Mouse (Mus musculus): Measurements from ENCODE around the gene Prpf19. TPM values are rescaled to one million over a fixed set of nuclear protein-coding genes. Genes with fewer than 3 reads are reported as not detected.

The Prpf19 gene
- polyA plus RNA-seq, 1 experiment: 86.2 TPM

- TF ChIP-seq CTCF (IDR thresholded peaks at IDR 0.05; ENCODE audit: control insufficient read depth, insufficient read depth, insufficient replicate concordance, low read depth, low read length) (no peak), POLR2A (IDR thresholded peaks at IDR 0.05; ENCODE audit: control insufficient read depth, low read depth, low read length) (no peak)
- no peaks in the 10 kb centered on the region for H3K36me3 ChIP-seq (ENCODE audit: control insufficient read depth, insufficient read depth, low read length)
- H3K4me3 ChIP-seq (ENCODE audit: control insufficient read depth, low read depth, low read length): no peak overlapping the region
- H3K27me3 ChIP-seq (ENCODE audit: control insufficient read depth, insufficient read depth, low read length): no peaks in the 10 kb centered on the region
- H3K4me1 ChIP-seq (ENCODE audit: control insufficient read depth, insufficient read depth, low read length): peaks cover 5% of the 10 kb centered on the region
- no peak overlapping the region for H3K27ac ChIP-seq (ENCODE audit: control insufficient read depth, insufficient read depth, low read depth, low read length)
Measured at GRCm38 (mm10) chr19:10921058-10921457, 26.0 kb downstream of the Prpf19 start.

- Histone ChIP-seq H3K36me3 (ENCODE audit: control insufficient read depth, insufficient read depth, low read length) (no peaks in the 10 kb centered on the region), H3K4me1 (ENCODE audit: control insufficient read depth, insufficient read depth, low read length) (no peaks in the 10 kb centered on the region), H3K27ac (ENCODE audit: control insufficient read depth, insufficient read depth, low read depth, low read length) (no peak overlapping the region), H3K27me3 (ENCODE audit: control insufficient read depth, insufficient read depth, low read length) (no peaks in the 10 kb centered on the region), H3K4me3 (ENCODE audit: control insufficient read depth, low read depth, low read length) (no peak overlapping the region)
- no peak for TF ChIP-seq POLR2A (IDR thresholded peaks at IDR 0.05; ENCODE audit: control insufficient read depth, low read depth, low read length)
- no peak for TF ChIP-seq CTCF (IDR thresholded peaks at IDR 0.05; ENCODE audit: control insufficient read depth, insufficient read depth, insufficient replicate concordance, low read depth, low read length)
Measured at GRCm38 (mm10) chr19:10924220-10924619, 29.2 kb downstream of the Prpf19 start.

GRCm38 (mm10) chr19:10926123-10926621, 31.1 kb downstream of the Prpf19 start:
- Histone ChIP-seq H3K4me3 (ENCODE audit: control insufficient read depth, low read depth, low read length) (no peak overlapping the region), H3K27me3 (ENCODE audit: control insufficient read depth, insufficient read depth, low read length) (no peaks in the 10 kb centered on the region), H3K27ac (ENCODE audit: control insufficient read depth, insufficient read depth, low read depth, low read length) (no peak overlapping the region), H3K4me1 (ENCODE audit: control insufficient read depth, insufficient read depth, low read length) (no peaks in the 10 kb centered on the region), H3K36me3 (ENCODE audit: control insufficient read depth, insufficient read depth, low read length) (no peaks in the 10 kb centered on the region)
- no peak for TF ChIP-seq CTCF (IDR thresholded peaks at IDR 0.05; ENCODE audit: control insufficient read depth, insufficient read depth, insufficient replicate concordance, low read depth, low read length)

DNA sequence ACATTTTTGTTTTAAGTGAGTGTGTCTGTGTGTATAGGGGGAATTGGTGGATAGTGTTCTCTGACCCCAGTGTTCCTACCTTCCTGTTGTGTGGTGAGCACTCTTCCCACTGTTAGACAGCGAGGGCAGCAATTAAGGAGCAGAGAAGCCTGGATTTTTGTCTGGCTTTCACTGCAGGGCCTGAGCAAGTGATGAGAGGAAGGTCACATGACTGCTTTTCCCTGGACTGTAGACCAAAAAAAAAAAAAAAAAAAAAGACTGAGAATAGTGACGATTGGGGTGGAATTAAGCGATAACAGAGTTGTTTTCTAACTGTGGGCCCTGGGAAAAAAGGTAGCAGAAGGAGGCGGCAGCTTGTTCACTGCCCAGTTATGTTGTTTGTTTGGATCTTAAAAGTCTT, 31.6 kb downstream of the Prpf19 start:
- Histone ChIP-seq H3K27ac (ENCODE audit: control insufficient read depth, insufficient read depth, low read depth, low read length) (no peak overlapping the region), H3K4me1 (ENCODE audit: control insufficient read depth, insufficient read depth, low read length) (no peaks in the 10 kb centered on the region), H3K36me3 (ENCODE audit: control insufficient read depth, insufficient read depth, low read length) (no peaks in the 10 kb centered on the region), H3K4me3 (ENCODE audit: control insufficient read depth, low read depth, low read length) (no peak overlapping the region), H3K27me3 (ENCODE audit: control insufficient read depth, insufficient read depth, low read length) (no peaks in the 10 kb centered on the region)
- TF ChIP-seq CTCF (IDR thresholded peaks at IDR 0.05; ENCODE audit: control insufficient read depth, insufficient read depth, insufficient replicate concordance, low read depth, low read length) (no peak), POLR2A (IDR thresholded peaks at IDR 0.05; ENCODE audit: control insufficient read depth, low read depth, low read length) (no peak)

DNA sequence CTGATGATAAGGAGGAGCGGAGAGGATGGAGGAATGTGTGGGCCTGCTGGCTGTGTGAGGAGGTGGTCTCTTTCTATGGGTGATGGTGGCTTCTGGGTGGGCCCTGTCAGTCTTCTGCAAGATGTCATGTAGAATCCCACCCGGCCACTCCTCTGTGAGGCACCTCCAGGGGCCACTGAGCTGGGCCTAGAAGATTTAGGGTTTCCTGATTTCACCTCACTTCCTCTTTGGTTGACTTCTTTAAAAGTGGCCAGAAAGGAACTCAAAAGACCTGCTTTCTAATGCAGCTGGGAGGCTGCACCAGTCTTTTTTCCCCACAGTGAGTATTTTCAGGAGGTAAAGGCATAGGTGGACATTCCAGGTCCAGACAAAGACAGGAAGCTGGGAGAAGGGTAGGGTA, 35.6 kb downstream of the Prpf19 start:
- Histone ChIP-seq H3K27me3 (ENCODE audit: control insufficient read depth, insufficient read depth, low read length) (no peaks in the 10 kb centered on the region), H3K27ac (ENCODE audit: control insufficient read depth, insufficient read depth, low read depth, low read length) (no peak overlapping the region), H3K4me1 (ENCODE audit: control insufficient read depth, insufficient read depth, low read length) (no peaks in the 10 kb centered on the region), H3K4me3 (ENCODE audit: control insufficient read depth, low read depth, low read length) (no peak overlapping the region), H3K36me3 (ENCODE audit: control insufficient read depth, insufficient read depth, low read length) (no peaks in the 10 kb centered on the region)
- no peak for TF ChIP-seq CTCF (IDR thresholded peaks at IDR 0.05; ENCODE audit: control insufficient read depth, insufficient read depth, insufficient replicate concordance, low read depth, low read length)

DNA sequence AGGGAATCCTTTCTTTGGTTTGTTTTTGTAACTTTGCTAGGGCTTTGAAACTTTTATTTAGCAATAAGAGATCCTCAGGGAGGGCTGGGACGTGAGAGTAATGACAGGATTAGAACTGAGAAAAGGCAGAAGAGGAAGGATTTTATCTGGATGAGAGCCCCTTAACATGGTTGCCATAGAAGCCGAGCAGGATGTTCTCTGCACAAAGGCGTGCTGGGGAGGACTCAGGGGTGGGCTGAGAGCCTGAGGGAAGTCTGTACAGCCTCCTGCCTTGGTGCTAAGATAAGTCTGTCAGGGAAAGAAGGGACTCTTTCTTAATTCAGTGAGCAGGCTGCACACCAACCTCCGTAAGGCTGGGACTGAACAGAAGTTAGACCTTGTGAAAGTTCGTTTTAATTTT, 40.0 kb downstream of the Prpf19 start:
- Histone ChIP-seq H3K27me3 (ENCODE audit: control insufficient read depth, insufficient read depth, low read length) (no peaks in the 10 kb centered on the region), H3K4me3 (ENCODE audit: control insufficient read depth, low read depth, low read length) (no peak overlapping the region), H3K36me3 (ENCODE audit: control insufficient read depth, insufficient read depth, low read length) (no peaks in the 10 kb centered on the region), H3K4me1 (ENCODE audit: control insufficient read depth, insufficient read depth, low read length) (peaks cover under 1% of the 10 kb centered on the region; the same call in 1 of the 2 replicates), H3K27ac (ENCODE audit: control insufficient read depth, insufficient read depth, low read depth, low read length) (no peak overlapping the region)
- TF ChIP-seq POLR2A (IDR thresholded peaks at IDR 0.05; ENCODE audit: control insufficient read depth, low read depth, low read length) (no peak), CTCF (IDR thresholded peaks at IDR 0.05; ENCODE audit: control insufficient read depth, insufficient read depth, insufficient replicate concordance, low read depth, low read length) (no peak)

GRCm38 (mm10) chr19:10936077-10936476, 41.0 kb downstream of the Prpf19 start:
- Histone ChIP-seq H3K36me3 (ENCODE audit: control insufficient read depth, insufficient read depth, low read length) (no peaks in the 10 kb centered on the region), H3K27me3 (ENCODE audit: control insufficient read depth, insufficient read depth, low read length) (no peaks in the 10 kb centered on the region), H3K27ac (ENCODE audit: control insufficient read depth, insufficient read depth, low read depth, low read length) (no peak overlapping the region), H3K4me3 (ENCODE audit: control insufficient read depth, low read depth, low read length) (no peak overlapping the region), H3K4me1 (ENCODE audit: control insufficient read depth, insufficient read depth, low read length) (peaks cover 11% of the 10 kb centered on the region)
- no peak for TF ChIP-seq CTCF (IDR thresholded peaks at IDR 0.05; ENCODE audit: control insufficient read depth, insufficient read depth, insufficient replicate concordance, low read depth, low read length)

DNA sequence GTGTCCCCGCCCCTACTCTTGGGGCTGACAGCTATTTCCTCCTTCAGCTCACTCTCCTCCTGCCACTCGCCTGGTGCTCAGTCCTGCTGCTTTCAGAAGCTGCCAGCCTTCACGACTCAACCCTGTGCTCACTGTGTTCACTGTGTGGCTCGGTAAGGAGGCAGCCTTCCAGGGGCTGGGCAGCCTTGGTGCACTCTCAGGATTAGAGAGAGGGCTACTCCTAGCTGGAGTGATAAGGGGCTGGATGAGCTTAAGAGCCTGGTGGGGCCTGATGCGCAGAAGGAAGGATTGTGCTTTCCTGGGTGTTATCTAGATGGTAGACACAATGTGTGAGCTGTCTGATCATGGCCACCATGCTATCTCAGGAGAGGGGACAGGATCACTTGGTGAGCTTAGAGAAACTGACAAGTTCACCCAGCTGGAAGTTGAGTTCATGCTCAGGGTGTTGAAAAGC, 42.1 kb downstream of the Prpf19 start, which contains the start of gene Ptgdr2:
Gene Ptgdr2 (plus strand): TSS at position 51 of the 454 bp plus-strand sequence.
- Histone ChIP-seq H3K4me1 (ENCODE audit: control insufficient read depth, insufficient read depth, low read length) (peaks cover 11% of the 10 kb centered on the region), H3K27me3 (ENCODE audit: control insufficient read depth, insufficient read depth, low read length) (no peaks in the 10 kb centered on the region), H3K27ac (ENCODE audit: control insufficient read depth, insufficient read depth, low read depth, low read length) (no peak within 1 kb of the TSS), H3K4me3 (ENCODE audit: control insufficient read depth, low read depth, low read length) (no peak within 1 kb of the TSS), H3K36me3 (ENCODE audit: control insufficient read depth, insufficient read depth, low read length) (no peaks in the 10 kb centered on the region)
- TF ChIP-seq POLR2A (IDR thresholded peaks at IDR 0.05; ENCODE audit: control insufficient read depth, low read depth, low read length) (no peak), CTCF (IDR thresholded peaks at IDR 0.05; ENCODE audit: control insufficient read depth, insufficient read depth, insufficient replicate concordance, low read depth, low read length) (no peak)
